In the genomic region with DNA sequence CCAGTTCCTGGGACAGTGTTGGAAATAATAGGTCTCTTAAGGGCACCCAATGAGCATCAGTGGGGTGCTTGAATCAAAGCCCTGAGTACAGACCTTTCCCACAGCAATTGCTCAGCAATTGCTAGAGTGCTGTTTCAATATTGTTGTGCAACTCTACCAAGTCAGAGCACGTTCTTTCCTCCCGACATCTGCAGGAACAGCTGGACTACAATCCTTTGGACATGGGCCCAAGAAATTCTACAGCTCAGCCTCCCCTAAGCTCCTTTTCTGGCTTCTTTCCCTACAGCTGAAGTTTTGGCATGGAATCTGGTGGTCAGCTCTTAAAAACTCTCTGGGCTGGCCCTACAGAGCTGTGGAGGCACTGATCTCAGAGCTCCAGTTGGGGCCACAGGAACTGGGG, we compare ENCODE assay signal across 13 mouse cellular contexts. TPM values are rescaled to one million over a fixed set of nuclear protein-coding genes. Genes with fewer than 3 reads are reported as not detected.
DNase-seq lines count a peak whose midpoint lies in the region; ATAC-seq and TF ChIP-seq lines count a peak whose summit lies in the region.
"Had no signal": no experiment of that assay in that cellular context is flagged by ENCODE, and none has a peak within 500 bp of the region (broad histone marks: within the 10 kb centered on the region; RNA-seq: fewer than 3 reads in every experiment).

No protein-coding gene starts in this region.

- DNase-seq in hindbrain, postnatal 0 days (ENCODE audit: low spot score), result peak; percentile 31
- DNase-seq in hindbrain, embryonic 10.5 days (ENCODE audit: low spot score), result no peak
- DNase-seq in NIH3T3 (ENCODE audit: low read depth), result peak; percentile 58
- DNase-seq in heart, adult 8-10 months (ENCODE audit: low spot score), result peak; percentile 72
- DNase-seq in lung, postnatal 10 days, result peak; percentile 74
- DNase-seq in cerebellum, adult 11-12 months, result no peak
- no peak for DNase-seq in spleen, adult 12 weeks (ENCODE audit: low spot score)
- DNase-seq in right cerebral cortex, postnatal 10 days (ENCODE audit: low spot score in 2 of 2), result no peak

- H3K4me1 ChIP-seq in hindbrain, postnatal 0 days (ENCODE audit: insufficient read depth, low read length), result peaks cover 2% of the 10 kb centered on the region; the same call in 1 of the 2 replicates
- H3K4me1 ChIP-seq in hindbrain, embryonic 10.5 days (replicated peaks), result no peaks in the 10 kb centered on the region
- H3K4me1 ChIP-seq: midbrain, embryonic 13.5 days had no signal

- WGBS in hindbrain, postnatal 0 days, result 67% methylated on average over 2 of the region's 2 CpGs
- WGBS in hindbrain, embryonic 10.5 days, result 88% methylated on average over 2 of the region's 2 CpGs

- no peak overlapping the region for H3K4me2 ChIP-seq in hindbrain, postnatal 0 days (ENCODE audit: low read depth, low read length)
- H3K4me2 ChIP-seq: midbrain, embryonic 13.5 days had no signal

- no peaks in the 10 kb centered on the region for H3K9me3 ChIP-seq in hindbrain, postnatal 0 days (ENCODE audit: low read length)
- H3K9me3 ChIP-seq in hindbrain, embryonic 10.5 days, result no peaks in the 10 kb centered on the region

- H3K4me3 ChIP-seq in hindbrain, postnatal 0 days (ENCODE audit: low read length), result no peak overlapping the region
- no peak overlapping the region for H3K4me3 ChIP-seq in hindbrain, embryonic 10.5 days
- H3K4me3 ChIP-seq: midbrain, embryonic 13.5 days had no signal

- H3K27ac ChIP-seq in hindbrain, postnatal 0 days, result no peak overlapping the region
- no peak overlapping the region for H3K27ac ChIP-seq in hindbrain, embryonic 10.5 days
- H3K27ac ChIP-seq: midbrain, embryonic 13.5 days had no signal

- no peak overlapping the region for H3K9ac ChIP-seq in hindbrain, postnatal 0 days (replicated peaks; ENCODE audit: low read length)
- H3K9ac ChIP-seq: midbrain, embryonic 13.5 days had no signal

- no peak for ATAC-seq in hindbrain, postnatal 0 days
- ATAC-seq: midbrain, embryonic 13.5 days had no signal

- H3K27me3 ChIP-seq in hindbrain, postnatal 0 days (ENCODE audit: insufficient read depth, low read length), result no peaks in the 10 kb centered on the region
- no peaks in the 10 kb centered on the region for H3K27me3 ChIP-seq in hindbrain, embryonic 10.5 days (ENCODE audit: insufficient read depth, poor library complexity, severe bottlenecking)
- H3K27me3 ChIP-seq: midbrain, embryonic 13.5 days had no signal

- TF ChIP-seq CTCF in hindbrain, postnatal 0 days (IDR thresholded peaks at IDR 0.05; ENCODE audit: low read depth), result no peak

- no peaks in the 10 kb centered on the region for H3K36me3 ChIP-seq in hindbrain, postnatal 0 days (ENCODE audit: insufficient read depth, low read length)
- H3K36me3 ChIP-seq in hindbrain, embryonic 10.5 days, result no peaks in the 10 kb centered on the region
- H3K36me3 ChIP-seq: midbrain, embryonic 13.5 days had no signal

RNA-seq across cellular contexts. Expression of gene Serpina16, which starts 2.8 kb away (rescaled TPM):
- not detected in 2 replicates for total RNA-seq in hindbrain, postnatal 0 days (2014; rRNA removed)
- not detected in 2 replicates for polyA plus RNA-seq in hindbrain, postnatal 0 days (2015; fragmentation: Nextera tagmentation; extraction: Ambion mirVana)
- not detected in 2 replicates for polyA plus RNA-seq in hindbrain, embryonic 10.5 days (2016; fragmentation: Nextera tagmentation; extraction: Ambion mirVana)
- not detected for total RNA-seq in heart, adult 8-10 months (2022)
- total RNA-seq: gastrocnemius, adult 8-10 months; layer of hippocampus, adult 8-10 months; liver, adult 2 months; neutrophil, adult 5-6 weeks had no signal
- polyA plus RNA-seq: liver, adult 2 months; midbrain, embryonic 13.5 days had no signal

RNA-seq across cellular contexts. Expression of gene Serpina6, which starts 16.2 kb away (rescaled TPM):
- total RNA-seq in hindbrain, postnatal 0 days (2014; rRNA removed), result not detected in 2 replicates
- not detected in 2 replicates for polyA plus RNA-seq in hindbrain, postnatal 0 days (2015; fragmentation: Nextera tagmentation; extraction: Ambion mirVana)
- polyA plus RNA-seq in hindbrain, embryonic 10.5 days (2016; fragmentation: Nextera tagmentation; extraction: Ambion mirVana), result not detected in 2 replicates
- total RNA-seq in heart, adult 8-10 months (2022), result not detected
- total RNA-seq: gastrocnemius, adult 8-10 months; layer of hippocampus, adult 8-10 months; neutrophil, adult 5-6 weeks had no signal

RNA-seq across cellular contexts. Expression of gene Serpina1f, which starts 22.1 kb away (rescaled TPM):
- total RNA-seq in hindbrain, postnatal 0 days (2014; rRNA removed), result not detected in 2 replicates
- polyA plus RNA-seq in hindbrain, postnatal 0 days (2015; fragmentation: Nextera tagmentation; extraction: Ambion mirVana), result not detected in 2 replicates
- not detected in 2 replicates for polyA plus RNA-seq in hindbrain, embryonic 10.5 days (2016; fragmentation: Nextera tagmentation; extraction: Ambion mirVana)
- total RNA-seq in heart, adult 8-10 months (2022), result not detected
- total RNA-seq: gastrocnemius, adult 8-10 months; layer of hippocampus, adult 8-10 months; liver, adult 2 months; neutrophil, adult 5-6 weeks had no signal
- polyA plus RNA-seq: liver, adult 2 months; midbrain, embryonic 13.5 days had no signal

RNA-seq across cellular contexts. Expression of gene Serpina10, which starts 41.9 kb away (rescaled TPM):
- total RNA-seq in hindbrain, postnatal 0 days (2014; rRNA removed), result not detected in 2 replicates
- 0.16 TPM in 1 of 2 replicates, not detected in the other for polyA plus RNA-seq in hindbrain, postnatal 0 days (2015; fragmentation: Nextera tagmentation; extraction: Ambion mirVana)
- polyA plus RNA-seq in hindbrain, embryonic 10.5 days (2016; fragmentation: Nextera tagmentation; extraction: Ambion mirVana), result not detected in 2 replicates
- total RNA-seq in heart, adult 8-10 months (2022), result not detected
- total RNA-seq: gastrocnemius, adult 8-10 months; neutrophil, adult 5-6 weeks had no signal
- polyA plus RNA-seq: midbrain, embryonic 13.5 days had no signal

Comparison
In these comparisons a context has a peak if more than half of its experiments do, and no peak if none do; other contexts are left out.
1. DNase-seq: peak in hindbrain, postnatal 0 days (single experiment), NIH3T3 (single experiment), heart, adult 8-10 months (single experiment) and lung, postnatal 10 days (single experiment); none in hindbrain, embryonic 10.5 days (single experiment), cerebellum, adult 11-12 months (single experiment), spleen, adult 12 weeks (single experiment) and right cerebral cortex, postnatal 10 days (0 of 2).